Mouse (Mus musculus) midbrain, postnatal 0 days (tissue): ENCODE measurements around the gene Serpini1. TPM values are rescaled to one million over a fixed set of nuclear protein-coding genes. Genes with fewer than 3 reads are reported as not detected.

Experiments used
- ATAC-seq: fragments of 200-750 bp; cut with Nextera tagmentation; 2 replicates; pipeline ENCODE4 v1.8.0; 2017; ENCODE audit warnings: moderate number of reproducible peaks, mild to moderate bottlenecking, moderate TSS enrichment, moderate library complexity; ENCODE audit not compliant: low FRiP score
- DNase-seq: peaks from one replicate; pipeline ENCODE4 v3.0.0-alpha.2; 2015; ENCODE audit warnings: low spot score
- H3K27ac ChIP-seq: fragments of 300-500 bp; sonication (generic); 2 replicates; pipeline ENCODE4 v1.5.1; 2014; ENCODE audit warnings: low read depth, mild to moderate bottlenecking, low read length, mixed read lengths
- H3K27me3 ChIP-seq: fragments of 300-500 bp; sonication (generic); 2 replicates; pipeline ENCODE4 v1.6.1; 2014; ENCODE audit warnings: low read length, control low read depth, mixed read lengths; ENCODE audit not compliant: insufficient read depth
- H3K36me3 ChIP-seq: fragments of 300-500 bp; sonication (generic); 2 replicates; pipeline ENCODE4 v1.6.1; 2014; ENCODE audit warnings: low read length, control low read depth, mixed read lengths; ENCODE audit not compliant: insufficient read depth
- H3K4me1 ChIP-seq: fragments of 300-500 bp; sonication (generic); 2 replicates; pipeline ENCODE4 v1.6.1; 2014; ENCODE audit warnings: mild to moderate bottlenecking, control low read depth, antibody characterized with exemption, low read length, mixed read lengths; ENCODE audit not compliant: insufficient read depth
- H3K4me2 ChIP-seq: fragments of 300-500 bp; sonication (generic); 2 replicates; pipeline ENCODE4 v1.6.1; 2014; ENCODE audit warnings: low read depth, mild to moderate bottlenecking, low read length, mixed read lengths; ENCODE audit not compliant: poor library complexity, severe bottlenecking
- H3K4me3 ChIP-seq: fragments of 300-500 bp; sonication (generic); 2 replicates; pipeline ENCODE4 v1.5.1; 2014; ENCODE audit warnings: low read depth, mild to moderate bottlenecking, low read length, moderate library complexity
- H3K9ac ChIP-seq: fragments of 300-500 bp; sonication (generic); replicated peaks from 2 replicates; pipeline ENCODE4 v1.6.1; 2014; ENCODE audit warnings: mild to moderate bottlenecking, low read length, moderate library complexity, mixed read lengths; ENCODE audit not compliant: poor library complexity, severe bottlenecking
- H3K9me3 ChIP-seq: fragments of 300-500 bp; sonication (generic); 2 replicates; pipeline ENCODE4 v1.6.1; 2016; ENCODE audit warnings: low read length, control low read depth
- CTCF ChIP-seq: IDR thresholded peaks from 2 replicates; pipeline ENCODE4 v1.5.1; 2016; ENCODE audit warnings: antibody characterized with exemption, mild to moderate bottlenecking
- WGBS: fragments of 180-500 bp; shearing (Covaris S2); extraction: QIAGEN DNeasy Blood & Tissue Kit; methylation state at CpG from one replicate; pipeline ENCODE4 v1.1.7; 2014; 5-methylcytosine and 5-hydroxymethylcytosine counted together
- polyA plus RNA-seq: library from polyadenylated mRNA; unstranded; fragments of >200 nt; fragmentation: Nextera tagmentation; extraction: Ambion mirVana; gene quantifications from 2 replicates; pipeline ENCODE4 v1.2.1, GENCODE M21; 2015
- total RNA-seq: library from RNA; depleted of rRNA; stranded (reverse); fragments of >200 nt; gene quantifications from 2 replicates; pipeline ENCODE4 v1.2.3, GENCODE M21; 2014; rRNA removed

Serpini1 gene
- total RNA-seq = 102 and 123 TPM in 2 replicates
- 142 and 152 TPM in 2 replicates for polyA plus RNA-seq

- peak within 1 kb of the TSS; percentile 84 for H3K4me3 ChIP-seq
- H3K36me3 ChIP-seq = no peaks in the 10 kb centered on the region
- H3K4me1 ChIP-seq = peaks cover 5% of the 10 kb centered on the region; the same call in 1 of the 2 replicates
- peak within 1 kb of the TSS; percentile 91 for H3K9ac ChIP-seq
- ATAC-seq (peak; percentile 95), DNase-seq (peak; percentile 96)
- H3K27ac ChIP-seq = peak within 1 kb of the TSS; percentile 79
- no peak for TF ChIP-seq CTCF
- WGBS = 0% methylated on average over 19 of the region's 19 CpGs
- peak within 1 kb of the TSS; percentile 70 for H3K4me2 ChIP-seq
- no peaks in the 10 kb centered on the region for H3K9me3 ChIP-seq
- H3K27me3 ChIP-seq = no peaks in the 10 kb centered on the region
Measured at GRCm38 (mm10) chr3:75557292-75557691, at the start of gene Serpini1. Serpini1 (plus strand) TSS chr3:75557547.

DNA sequence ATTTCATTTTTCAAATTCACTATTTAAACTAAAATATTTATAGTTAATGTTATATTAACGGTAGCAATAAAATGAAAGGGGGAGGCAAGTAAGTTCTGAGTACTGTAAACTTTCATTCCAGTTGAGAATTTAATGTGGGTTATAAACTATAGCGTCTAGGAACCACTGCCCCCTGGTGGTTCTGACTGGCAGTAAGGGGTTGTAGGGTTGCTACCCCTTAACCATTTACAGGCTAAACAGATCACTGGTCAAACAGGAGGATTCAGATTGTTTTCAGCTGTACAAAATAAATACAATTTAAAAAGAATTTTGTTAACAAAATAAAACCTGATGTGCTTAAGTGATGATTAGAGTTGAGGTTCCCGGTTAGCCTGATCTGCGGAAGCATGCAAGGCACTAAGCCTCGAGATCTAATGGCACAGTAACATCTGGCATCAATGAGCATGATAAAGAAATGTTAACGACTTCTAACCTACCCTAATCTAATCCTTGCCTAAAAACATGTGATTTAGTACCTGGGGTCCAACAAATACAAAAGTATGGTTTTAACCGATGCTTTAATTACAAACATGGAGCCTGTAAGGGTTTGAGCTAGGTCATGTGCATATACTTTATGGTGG lies 39.6 kb upstream of the Serpini1 start:
- no peaks in the 10 kb centered on the region for H3K9me3 ChIP-seq
- H3K4me2 ChIP-seq = no peak overlapping the region
- no peak overlapping the region for H3K9ac ChIP-seq
- DNase-seq (peak; percentile 31), ATAC-seq (no peak)
- peak; percentile 64 for TF ChIP-seq CTCF
- H3K4me1 ChIP-seq = no peaks in the 10 kb centered on the region
- H3K27ac ChIP-seq = no peak overlapping the region
- WGBS = 80% methylated on average over 7 of the region's 7 CpGs
- H3K36me3 ChIP-seq = peaks cover 6% of the 10 kb centered on the region; the same call in 1 of the 2 replicates
- H3K4me3 ChIP-seq = no peak overlapping the region
- H3K27me3 ChIP-seq = no peaks in the 10 kb centered on the region

- Histone ChIP-seq H3K9ac (no peak overlapping the region), H3K4me2 (no peak overlapping the region), H3K36me3 (peaks cover 6% of the 10 kb centered on the region; the same call in 1 of the 2 replicates), H3K4me3 (no peak overlapping the region), H3K9me3 (no peaks in the 10 kb centered on the region), H3K4me1 (no peaks in the 10 kb centered on the region), H3K27ac (no peak overlapping the region), H3K27me3 (no peaks in the 10 kb centered on the region)
- no peak for TF ChIP-seq CTCF
- peak; percentile 11 for DNase-seq
- 67% methylated on average over 2 of the region's 2 CpGs for WGBS
- no peak for ATAC-seq
Measured at GRCm38 (mm10) chr3:75521314-75521713, 36.0 kb upstream of the Serpini1 start.

- WGBS = 93% methylated on average over 1 of the region's 1 CpGs
- ATAC-seq (no peak), DNase-seq (no peak)
- Histone ChIP-seq H3K9ac (no peak overlapping the region), H3K4me1 (no peaks in the 10 kb centered on the region), H3K27me3 (no peaks in the 10 kb centered on the region), H3K4me2 (no peak overlapping the region), H3K4me3 (no peak overlapping the region), H3K36me3 (peaks cover 6% of the 10 kb centered on the region; the same call in 1 of the 2 replicates), H3K9me3 (no peaks in the 10 kb centered on the region), H3K27ac (no peak overlapping the region)
- TF ChIP-seq CTCF = no peak
Measured at GRCm38 (mm10) chr3:75522527-75522926, 34.8 kb upstream of the Serpini1 start.

- H3K9me3 ChIP-seq = no peaks in the 10 kb centered on the region
- ATAC-seq (no peak), DNase-seq (no peak)
- no peaks in the 10 kb centered on the region for H3K36me3 ChIP-seq
- H3K4me1 ChIP-seq = no peaks in the 10 kb centered on the region
- no peak overlapping the region for H3K4me2 ChIP-seq
- TF ChIP-seq CTCF = no peak
- H3K4me3 ChIP-seq = no peak overlapping the region
- H3K9ac ChIP-seq = no peak overlapping the region
- 90% methylated on average over 3 of the region's 3 CpGs for WGBS
- no peaks in the 10 kb centered on the region for H3K27me3 ChIP-seq
- no peak overlapping the region for H3K27ac ChIP-seq
Measured at GRCm38 (mm10) chr3:75531074-75531473, 26.3 kb upstream of the Serpini1 start.

DNA sequence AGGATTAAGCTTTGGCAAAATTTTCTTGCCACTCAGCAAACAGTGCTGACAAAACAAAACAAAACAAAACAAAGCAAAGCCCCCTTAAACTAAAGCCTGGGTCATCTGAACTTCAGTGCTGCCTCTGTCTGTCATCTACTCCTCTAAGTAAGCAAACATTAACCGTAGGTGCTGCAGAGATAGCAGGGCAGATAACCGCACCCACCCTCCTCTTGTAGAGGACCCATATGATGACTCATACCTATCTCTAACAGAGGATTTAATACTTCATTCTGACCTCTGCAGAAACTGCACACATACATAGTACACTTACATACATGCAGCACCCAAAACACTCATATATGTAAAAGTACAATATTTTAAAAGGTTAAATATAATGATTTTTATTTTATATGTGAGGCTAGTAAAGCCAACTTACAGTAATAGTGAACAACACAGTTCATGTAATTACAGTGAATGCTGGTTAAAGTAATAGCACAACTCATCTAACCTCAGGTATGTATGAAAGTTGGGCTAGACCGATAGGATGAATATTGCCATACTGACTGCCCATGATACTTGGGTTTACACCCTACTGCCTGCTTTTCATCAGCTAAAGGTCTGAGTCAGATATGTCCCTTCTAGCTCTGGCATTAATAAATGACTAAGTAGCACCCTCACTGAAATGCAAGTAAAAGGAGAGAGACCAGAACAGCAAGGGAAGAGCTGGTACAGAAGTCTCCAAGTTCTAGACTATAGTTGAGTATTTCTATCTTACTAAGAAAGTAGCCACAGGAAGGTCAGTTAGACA lies 23.1 kb upstream of the Serpini1 start:
- Histone ChIP-seq H3K9ac (no peak overlapping the region), H3K4me2 (no peak overlapping the region), H3K4me3 (no peak overlapping the region), H3K27me3 (no peaks in the 10 kb centered on the region), H3K9me3 (no peaks in the 10 kb centered on the region), H3K27ac (no peak overlapping the region), H3K4me1 (no peaks in the 10 kb centered on the region), H3K36me3 (0 out of 2 replicates have a peak, but pooled peaks cover 2% of the 10 kb centered on the region)
- no peak for TF ChIP-seq CTCF
- ATAC-seq (no peak), DNase-seq (no peak)
- WGBS = 92% methylated on average over 3 of the region's 3 CpGs
